Mouse (Mus musculus) ovary, postnatal 36 days (tissue): ENCODE data around the gene Lhcgr.
"Not testable (repeated sequence)": the region's sequence is repeated elsewhere in the genome, so short reads cannot be mapped to it uniquely, and the experiment has no call there.

Source experiments
- DNase-seq: peaks from one replicate; pipeline ENCODE4 v3.0.0; 2022; ENCODE audit warnings: low spot score, mixed read lengths

The Lhcgr gene

GRCm38 (mm10) chr17:88791440-88792152 is at the start of gene Lhcgr:
Lhcgr (minus strand) TSS chr17:88791990.
- DNase-seq, result peak; percentile 73

GRCm38 (mm10) chr17:88817601-88818000 is 25.8 kb upstream of the Lhcgr start:
- DNase-seq, result no peak

GRCm38 (mm10) chr17:88812943-88813342 is 21.2 kb upstream of the Lhcgr start:
- DNase-seq, result not testable (repeated sequence)

- no peak for DNase-seq
Measured at GRCm38 (mm10) chr17:88810807-88811206, 19.0 kb upstream of the Lhcgr start.

- no peak for DNase-seq
Measured at GRCm38 (mm10) chr17:88806421-88806820, 14.6 kb upstream of the Lhcgr start.

GRCm38 (mm10) chr17:88803441-88803840 is 11.7 kb upstream of the Lhcgr start:
- peak; percentile 60 for DNase-seq

GRCm38 (mm10) chr17:88790680-88791079 is 1.1 kb downstream of the Lhcgr start:
- DNase-seq, result no peak

GRCm38 (mm10) chr17:88788392-88788791 is 3.4 kb downstream of the Lhcgr start:
- DNase-seq, result no peak

GRCm38 (mm10) chr17:88786881-88787280 is 4.9 kb downstream of the Lhcgr start:
- DNase-seq, result no peak

- DNase-seq, result no peak
Measured at GRCm38 (mm10) chr17:88786385-88786784, 5.4 kb downstream of the Lhcgr start.

GRCm38 (mm10) chr17:88779148-88779547 is 12.6 kb downstream of the Lhcgr start:
- DNase-seq, result no peak

GRCm38 (mm10) chr17:88774103-88774526 is 17.7 kb downstream of the Lhcgr start:
- no peak for DNase-seq

- DNase-seq, result no peak
Measured at GRCm38 (mm10) chr17:88770081-88770480, 21.7 kb downstream of the Lhcgr start.

- DNase-seq, result no peak
Measured at GRCm38 (mm10) chr17:88769283-88769859, 22.4 kb downstream of the Lhcgr start.

GRCm38 (mm10) chr17:88766857-88767256 is 24.9 kb downstream of the Lhcgr start:
- DNase-seq, result no peak

GRCm38 (mm10) chr17:88764136-88764485 is 27.7 kb downstream of the Lhcgr start:
- DNase-seq, result no peak

- DNase-seq, result no peak
Measured at GRCm38 (mm10) chr17:88763396-88764135, 28.2 kb downstream of the Lhcgr start.

GRCm38 (mm10) chr17:88758003-88758437 is 33.8 kb downstream of the Lhcgr start:
- DNase-seq, result no peak

GRCm38 (mm10) chr17:88755776-88756175 is 36.0 kb downstream of the Lhcgr start:
- peak; percentile 19 for DNase-seq

- no peak for DNase-seq
Measured at GRCm38 (mm10) chr17:88753472-88753857, 38.3 kb downstream of the Lhcgr start.

- DNase-seq, result peak; percentile 52
Measured at GRCm38 (mm10) chr17:88752827-88753471, 38.8 kb downstream of the Lhcgr start.

- DNase-seq, result no peak
Measured at GRCm38 (mm10) chr17:88749646-88750045, 42.1 kb downstream of the Lhcgr start.
